Mouse (Mus musculus): Measurements from ENCODE around the gene Map3k4.
"Not testable (repeated sequence)": the region's sequence is repeated elsewhere in the genome, so short reads cannot be mapped to it uniquely, and the experiment has no call there.

Map3k4 gene

DNA sequence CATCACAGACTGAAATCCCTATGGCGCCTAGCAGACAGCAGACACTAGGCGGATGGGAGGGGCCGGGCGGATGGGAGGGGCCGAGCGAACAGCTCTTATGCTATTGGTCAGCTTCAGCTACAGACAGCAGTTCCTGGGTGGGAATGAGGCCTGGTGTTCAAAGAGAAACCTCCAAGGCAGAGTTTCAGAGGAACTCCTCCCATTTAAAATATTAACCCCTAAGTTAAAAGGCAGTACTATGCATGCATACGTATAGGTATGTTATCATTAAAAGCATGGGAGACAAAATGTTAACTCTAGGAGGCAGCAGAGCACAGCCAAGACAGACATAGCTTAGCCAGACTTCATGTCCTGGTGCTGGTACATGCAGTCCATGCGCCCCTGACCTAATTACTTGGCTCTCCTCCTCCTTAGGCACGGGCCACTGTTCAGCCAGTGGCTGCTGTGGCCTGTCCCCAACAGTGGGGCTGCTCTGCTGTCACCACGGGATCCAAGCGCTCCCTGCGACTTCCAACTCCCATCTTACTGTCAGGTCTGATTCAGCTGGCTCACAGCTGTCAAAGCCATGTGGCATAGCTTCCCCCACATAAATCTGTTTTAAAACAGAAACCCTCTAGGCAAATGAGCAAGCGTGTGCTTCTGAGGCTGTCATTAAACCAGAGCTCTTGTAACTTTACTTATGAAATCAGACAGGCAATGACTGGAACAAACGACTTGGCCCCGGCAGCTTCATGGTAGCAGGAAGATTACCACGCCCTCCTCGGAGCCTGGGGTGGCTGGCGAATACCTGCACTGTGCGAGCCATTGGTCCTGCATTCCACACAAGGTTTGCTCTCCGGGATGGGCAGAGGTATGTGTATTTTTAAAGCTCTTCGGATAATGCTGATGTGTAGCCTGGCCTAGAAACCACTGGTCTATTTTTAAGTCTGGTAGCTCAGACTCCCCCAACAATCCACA lies 52.3 kb downstream of the Map3k4 start:
- peak; percentile 53 for DNase-seq

DNA sequence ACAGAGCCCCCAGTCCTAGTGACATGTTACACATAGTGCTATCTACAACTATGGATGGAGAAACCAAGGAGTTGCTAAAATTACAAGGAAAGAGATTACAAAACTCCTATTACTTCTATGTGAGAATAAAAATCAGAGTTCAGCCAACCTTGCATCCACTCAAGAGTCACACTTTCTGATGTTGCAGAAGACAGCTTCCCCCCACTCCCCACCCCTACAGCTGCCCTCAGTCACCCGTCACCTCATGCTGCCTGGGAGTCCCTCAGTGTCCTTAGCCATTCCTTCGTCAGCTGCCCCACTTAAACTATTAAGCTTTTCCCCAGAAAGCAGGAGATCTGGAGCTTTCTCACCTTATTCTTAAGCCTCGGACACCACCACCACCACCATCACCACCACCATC lies 54.3 kb downstream of the Map3k4 start:
- DNase-seq, result no peak

GRCm38 (mm10) chr17:12263787-12264186 lies 54.8 kb downstream of the Map3k4 start:
- DNase-seq, result no peak

DNA sequence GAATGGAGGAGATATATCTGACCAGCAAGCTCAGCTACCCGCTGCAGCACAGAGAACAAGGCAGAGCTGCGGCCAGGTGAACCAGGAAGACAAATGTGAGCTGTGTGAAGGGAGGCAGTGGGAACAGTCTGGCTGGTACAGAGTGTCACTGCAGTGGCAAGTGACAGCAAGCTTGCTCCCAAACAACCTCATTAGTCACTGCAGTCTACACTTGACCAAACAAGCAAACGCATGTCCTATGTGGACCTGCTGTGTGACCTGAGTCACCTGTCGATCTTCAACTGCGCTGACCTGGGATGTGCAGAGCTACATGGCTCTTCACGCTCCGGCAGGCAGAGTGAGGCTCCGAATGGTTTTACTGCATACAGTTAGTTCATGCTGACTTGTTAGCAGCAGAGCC lies 55.7 kb downstream of the Map3k4 start:
- DNase-seq, result no peak

DNA sequence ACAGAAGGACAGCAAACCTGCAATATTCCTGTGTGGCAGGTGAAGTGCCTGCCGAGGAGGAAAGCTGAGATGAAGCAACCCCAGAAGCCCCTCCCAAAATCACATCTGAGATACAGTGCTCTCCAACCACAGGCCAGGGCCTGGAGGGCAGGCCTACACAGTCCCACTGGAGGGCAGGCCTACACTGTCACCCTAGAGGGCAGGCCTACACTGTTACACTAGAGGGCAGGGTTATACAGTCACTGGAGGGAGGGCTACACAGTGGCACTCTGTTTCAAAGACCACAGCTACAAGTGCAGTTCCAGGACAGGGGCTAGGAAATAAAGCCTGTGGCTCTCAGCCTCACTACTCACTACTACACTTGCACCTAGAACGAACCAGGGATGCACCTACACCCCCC lies 56.7 kb downstream of the Map3k4 start:
- no peak for DNase-seq

DNA sequence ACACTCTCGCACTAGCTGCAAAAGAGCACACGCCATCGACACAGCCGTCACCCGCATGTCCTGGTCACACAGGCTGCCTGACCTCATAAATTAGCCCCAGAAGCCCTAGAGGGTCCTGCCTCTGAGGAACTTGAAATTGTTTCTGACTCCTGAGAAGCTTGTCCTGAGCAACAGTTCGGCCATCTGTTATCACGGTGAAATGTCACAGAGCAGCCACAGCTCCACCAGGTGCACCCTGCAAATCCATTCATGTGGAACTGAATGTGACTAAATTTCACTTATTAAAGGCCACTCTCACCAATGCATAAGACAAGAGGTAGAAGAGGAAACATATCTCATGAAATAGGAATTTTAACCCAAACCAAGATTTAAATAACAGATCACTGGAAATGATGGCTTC lies 57.2 kb downstream of the Map3k4 start:
- DNase-seq, result no peak

- no peak for DNase-seq
These were observed 58.6 kb downstream of the Map3k4 start for GRCm38 (mm10) chr17:12259957-12260356.

DNA sequence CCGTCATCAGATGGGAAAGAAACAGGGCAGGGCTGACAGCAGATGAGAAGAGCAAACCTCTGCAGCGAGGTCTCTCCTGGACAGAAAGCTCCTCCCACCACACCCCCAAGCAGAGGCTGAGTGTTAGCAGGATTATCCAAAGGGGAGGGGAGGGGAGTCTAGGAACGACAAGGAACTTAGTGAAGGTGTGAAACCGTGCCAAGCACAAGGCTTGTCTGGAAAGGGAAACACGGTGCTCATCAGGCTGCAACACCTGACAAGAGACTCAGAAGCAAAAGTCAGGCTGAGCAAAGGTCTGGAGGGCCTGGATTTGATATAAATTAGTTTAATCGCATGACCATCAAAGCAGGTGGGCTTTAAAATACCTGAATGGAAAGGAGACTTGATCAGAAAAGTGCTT lies 60.1 kb downstream of the Map3k4 start:
- peak; percentile 37 for DNase-seq

DNA sequence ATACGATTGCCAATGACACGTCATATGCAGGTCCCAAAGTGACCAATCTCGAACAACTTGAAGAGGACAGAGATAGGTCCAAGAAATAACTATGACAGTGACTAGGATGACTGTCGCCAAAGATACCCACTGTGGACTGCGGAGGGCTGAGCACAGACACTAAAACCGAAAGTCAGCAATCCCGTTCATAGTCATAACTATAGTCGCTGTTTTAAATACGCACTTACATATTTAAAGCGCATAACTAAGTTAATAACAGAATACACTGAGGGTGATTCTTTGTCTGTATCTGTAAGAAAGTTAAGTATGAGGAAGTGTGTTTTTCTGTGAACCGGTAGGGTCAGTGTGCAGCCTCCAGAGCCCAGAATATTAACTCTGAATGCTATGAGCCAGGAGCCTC lies 62.5 kb downstream of the Map3k4 start:
- DNase-seq, result no peak

- no peak for DNase-seq
These were observed 68.0 kb downstream of the Map3k4 start for GRCm38 (mm10) chr17:12250581-12250980.

GRCm38 (mm10) chr17:12249783-12250504 lies 68.7 kb downstream of the Map3k4 start:
- no peak for DNase-seq

DNA sequence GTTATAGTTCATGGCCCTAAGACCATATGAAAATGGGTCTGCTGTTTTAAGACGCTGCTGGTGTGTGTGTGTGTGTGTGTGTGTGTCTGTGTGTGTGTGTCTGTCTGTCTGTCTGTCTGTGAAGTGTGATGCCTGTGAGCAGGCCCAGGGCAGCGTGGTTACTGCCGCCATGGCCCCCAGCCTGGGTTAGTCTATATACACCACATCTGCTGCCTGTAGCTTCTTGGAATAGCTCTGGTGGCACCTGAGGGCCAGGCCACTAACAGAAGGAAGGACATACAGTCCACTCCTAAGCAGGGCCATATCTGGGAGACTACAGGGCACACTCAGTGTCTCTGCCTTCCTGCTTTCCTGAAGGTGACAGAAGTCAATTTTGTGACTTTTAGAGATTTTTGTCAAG lies 77.9 kb downstream of the Map3k4 start:
- DNase-seq, result no peak

DNA sequence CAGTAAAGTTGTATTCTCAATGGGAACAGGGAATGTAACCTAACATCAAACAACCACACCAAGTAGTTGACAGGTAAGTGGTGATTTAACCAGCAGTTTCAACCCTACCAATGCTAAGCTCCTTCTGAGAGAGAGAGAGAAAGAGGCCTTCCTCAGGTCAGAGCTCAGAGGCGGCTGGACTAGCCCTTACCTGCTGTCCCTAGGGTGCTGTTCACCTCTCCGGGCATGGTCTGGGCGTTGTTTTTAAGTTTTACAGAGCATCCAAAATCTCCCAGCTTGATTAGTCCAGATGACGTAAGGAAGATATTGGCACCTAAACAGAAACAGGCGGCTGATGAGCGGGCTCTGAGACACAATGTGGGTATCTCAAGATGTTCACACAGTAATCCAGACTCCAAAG lies 85.9 kb downstream of the Map3k4 start:
- no peak for DNase-seq

- no peak for DNase-seq
These were observed 87.5 kb downstream of the Map3k4 start for GRCm38 (mm10) chr17:12231087-12231486.

DNA sequence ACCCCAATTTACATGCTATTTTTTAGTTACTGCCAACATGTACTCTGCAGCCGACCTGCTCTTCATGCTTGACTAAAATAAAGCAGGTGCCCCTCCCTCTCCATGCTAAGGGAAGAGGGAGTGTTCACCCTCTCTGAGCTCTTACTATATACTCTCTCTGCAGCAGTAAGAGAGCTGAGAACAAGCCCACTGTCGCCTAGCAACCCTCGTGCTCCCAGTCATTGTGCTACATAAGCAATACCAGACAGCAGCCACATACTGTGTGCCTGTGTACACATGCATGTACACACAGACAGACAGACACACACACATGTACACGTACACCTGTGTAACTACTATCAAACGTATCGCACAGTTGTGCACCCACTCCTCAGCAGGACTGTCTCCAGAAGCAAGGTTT lies 88.4 kb downstream of the Map3k4 start:
- DNase-seq, result no peak

DNA sequence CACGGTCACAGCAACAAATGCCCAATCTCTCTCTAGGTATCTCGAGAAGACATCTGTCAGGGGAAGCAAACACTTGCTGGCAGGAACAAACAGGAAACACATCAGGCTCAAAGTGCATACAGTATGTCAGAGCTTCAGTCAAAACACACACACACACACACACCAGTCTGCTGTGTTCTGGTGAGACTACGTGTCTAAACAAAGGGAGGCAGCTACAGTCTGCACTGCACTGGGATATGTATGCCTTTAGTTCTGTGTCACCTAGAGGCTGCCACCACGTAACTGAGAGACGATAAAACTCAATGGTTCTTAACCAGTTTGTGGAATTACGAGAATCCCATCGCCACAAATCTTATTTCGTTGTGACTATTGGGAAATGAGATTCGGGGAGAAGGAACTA lies 88.8 kb downstream of the Map3k4 start:
- DNase-seq, result no peak

- no peak for DNase-seq
These were observed 90.1 kb downstream of the Map3k4 start for GRCm38 (mm10) chr17:12228471-12228870.

- no peak for DNase-seq
These were observed 90.6 kb downstream of the Map3k4 start for GRCm38 (mm10) chr17:12228001-12228400.

GRCm38 (mm10) chr17:12226551-12226950 lies 92.0 kb downstream of the Map3k4 start:
- DNase-seq, result peak; percentile 12

- no peak for DNase-seq
These were observed 93.4 kb downstream of the Map3k4 start for GRCm38 (mm10) chr17:12225227-12225626.

DNA sequence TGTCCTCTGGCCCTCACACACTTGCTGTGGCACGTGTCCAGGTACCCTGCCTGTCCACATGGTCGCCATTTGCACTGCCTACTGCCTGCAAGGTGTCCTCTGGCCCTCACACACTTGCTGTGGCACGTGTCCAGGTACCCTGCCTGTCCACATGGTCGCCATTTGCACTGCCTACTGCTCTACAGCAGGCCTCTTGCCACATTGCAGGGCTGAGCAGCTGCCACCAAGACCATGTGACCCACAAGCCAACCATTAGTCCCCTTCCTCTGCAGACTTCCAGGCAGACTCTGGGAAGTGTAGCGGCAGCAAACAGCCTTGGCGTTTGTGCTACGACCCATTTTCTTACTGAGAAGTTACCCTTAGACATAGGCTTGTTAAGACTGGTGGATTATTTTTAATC lies 94.0 kb downstream of the Map3k4 start:
- DNase-seq, result not testable (repeated sequence)

- no peak for DNase-seq
These were observed 94.5 kb downstream of the Map3k4 start for GRCm38 (mm10) chr17:12224145-12224544.

DNA sequence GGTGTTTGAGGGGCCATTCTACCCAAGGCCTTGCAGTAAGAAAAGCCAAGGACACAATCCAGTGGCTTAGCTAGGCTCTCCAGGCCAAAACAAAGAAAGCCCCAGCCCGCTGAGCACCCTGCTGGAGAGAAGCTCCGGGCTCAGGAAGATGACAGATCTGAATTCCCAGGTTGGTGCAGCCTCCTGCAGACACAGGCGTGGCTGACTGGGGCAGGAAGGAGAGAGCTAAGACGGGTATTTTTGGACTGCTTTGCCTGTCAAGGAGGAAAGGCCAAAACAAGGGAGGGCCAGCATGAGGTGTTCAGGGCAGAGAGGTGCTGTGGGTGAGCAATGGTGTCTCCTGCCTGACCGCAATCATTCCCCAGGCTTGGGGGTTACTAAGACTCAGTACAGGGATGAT lies 94.9 kb downstream of the Map3k4 start:
- no peak for DNase-seq

GRCm38 (mm10) chr17:12221926-12222325 lies 96.7 kb downstream of the Map3k4 start:
- DNase-seq, result no peak

All from kidney, adult 11 months (tissue).